Mouse (Mus musculus) embryo, embryonic 10 days (tissue): ENCODE measurements around the gene Grip2.
A peak's percentile ranks its signal among the peaks of the same experiment; 100 is the strongest.

Experiments
- DNase-seq: peaks from one replicate; pipeline ENCODE4 v3.0.0-alpha.2; 2015; ENCODE audit warnings: low spot score

Gene Grip2

GRCm38 (mm10) chr6:91827016-91827570 lies at the start of gene Grip2:
TSS of gene Grip2 (minus strand) at chr6:91827250.
- no peak for DNase-seq

- DNase-seq = no peak
Observed at GRCm38 (mm10) chr6:91872781-91873180, 45.7 kb upstream of the Grip2 start.

- DNase-seq = no peak
Observed at GRCm38 (mm10) chr6:91868091-91868490, 41.0 kb upstream of the Grip2 start.

GRCm38 (mm10) chr6:91865601-91866000 lies 38.6 kb upstream of the Grip2 start:
- no peak for DNase-seq

GRCm38 (mm10) chr6:91864595-91864994 lies 37.5 kb upstream of the Grip2 start:
- no peak for DNase-seq

- no peak for DNase-seq
Observed at GRCm38 (mm10) chr6:91862848-91863247, 35.8 kb upstream of the Grip2 start.

GRCm38 (mm10) chr6:91858339-91858738 lies 31.3 kb upstream of the Grip2 start:
- DNase-seq = no peak

- DNase-seq = peak; percentile 83
Observed at GRCm38 (mm10) chr6:91852550-91852949, 25.5 kb upstream of the Grip2 start.

GRCm38 (mm10) chr6:91843628-91844153 lies 16.6 kb upstream of the Grip2 start:
- DNase-seq = no peak

GRCm38 (mm10) chr6:91842897-91843627 lies 16.0 kb upstream of the Grip2 start:
- DNase-seq = peak; percentile 24

GRCm38 (mm10) chr6:91839010-91839871 lies 12.2 kb upstream of the Grip2 start:
- peak; percentile 88 for DNase-seq

GRCm38 (mm10) chr6:91832863-91833440 lies 5.9 kb upstream of the Grip2 start:
- DNase-seq = peak; percentile 19

- no peak for DNase-seq
Observed at GRCm38 (mm10) chr6:91827926-91828325, 876 bp upstream of the Grip2 start.

- DNase-seq = no peak
Observed at GRCm38 (mm10) chr6:91818271-91818670, 8.8 kb downstream of the Grip2 start.

GRCm38 (mm10) chr6:91815976-91816375 lies 11.1 kb downstream of the Grip2 start:
- DNase-seq = no peak

- DNase-seq = no peak
Observed at GRCm38 (mm10) chr6:91813611-91814010, 13.4 kb downstream of the Grip2 start.

- DNase-seq = no peak
Observed at GRCm38 (mm10) chr6:91810007-91810406, 17.0 kb downstream of the Grip2 start.

GRCm38 (mm10) chr6:91808022-91808421 lies 19.0 kb downstream of the Grip2 start:
- no peak for DNase-seq

GRCm38 (mm10) chr6:91807169-91807568 lies 19.9 kb downstream of the Grip2 start:
- peak; percentile 36 for DNase-seq

GRCm38 (mm10) chr6:91804177-91804576 lies 22.9 kb downstream of the Grip2 start:
- DNase-seq = peak; percentile 12

- no peak for DNase-seq
Observed at GRCm38 (mm10) chr6:91798496-91798895, 28.6 kb downstream of the Grip2 start.

GRCm38 (mm10) chr6:91796736-91797135 lies 30.3 kb downstream of the Grip2 start:
- no peak for DNase-seq
